Mouse (Mus musculus) intestine, postnatal 0 days (tissue): ENCODE results near the gene Gramd1b. TPM values are rescaled to one million over a fixed set of nuclear protein-coding genes. Genes with fewer than 3 reads are reported as not detected.

Experiments used
- ATAC-seq: fragments of 200-750 bp; cut with Nextera tagmentation; 2 replicates; pipeline ENCODE4 v1.8.0; 2017; ENCODE audit warnings: mild to moderate bottlenecking, moderate TSS enrichment, moderate library complexity
- H3K27ac ChIP-seq: fragments of 300-500 bp; sonication (generic); 2 replicates; pipeline ENCODE4 v1.5.1; 2014; ENCODE audit warnings: mild to moderate bottlenecking, low read depth, low read length, moderate library complexity
- H3K27me3 ChIP-seq: fragments of 300-500 bp; sonication (generic); replicated peaks from 2 replicates; pipeline ENCODE4 v1.6.1; 2014; ENCODE audit warnings: low read length, mixed read lengths; ENCODE audit not compliant: control insufficient read depth, insufficient read depth
- H3K36me3 ChIP-seq: fragments of 300-500 bp; sonication (generic); 2 replicates; pipeline ENCODE4 v1.6.1; 2014; ENCODE audit warnings: mild to moderate bottlenecking, moderate library complexity; ENCODE audit not compliant: control insufficient read depth, insufficient read depth
- H3K4me1 ChIP-seq: fragments of 300-500 bp; sonication (generic); replicated peaks from 2 replicates; pipeline ENCODE4 v1.6.1; 2014; ENCODE audit warnings: antibody characterized with exemption, low read length, mixed read lengths; ENCODE audit not compliant: control insufficient read depth, insufficient read depth
- H3K4me2 ChIP-seq: fragments of 300-500 bp; sonication (generic); replicated peaks from 2 replicates; pipeline ENCODE4 v1.6.1; 2014; ENCODE audit warnings: low read depth, mild to moderate bottlenecking, moderate library complexity
- H3K4me3 ChIP-seq: fragments of 300-500 bp; sonication (generic); 2 replicates; pipeline ENCODE4 v1.5.1; 2014; ENCODE audit warnings: low read depth, low read length
- H3K9ac ChIP-seq: fragments of 300-500 bp; sonication (generic); 2 replicates; pipeline ENCODE4 v1.6.1; 2014; ENCODE audit warnings: mild to moderate bottlenecking, low read depth, low read length
- H3K9me3 ChIP-seq: fragments of 300-500 bp; sonication (generic); 2 replicates; pipeline ENCODE4 v1.6.1; 2016; ENCODE audit warnings: mixed run types; ENCODE audit not compliant: control insufficient read depth
- CTCF ChIP-seq: sonication (generic); IDR thresholded peaks from 2 replicates; pipeline ENCODE4 v1.5.1; 2016; ENCODE audit warnings: low read depth, mild to moderate bottlenecking, control low read depth, antibody characterized with exemption, moderate library complexity
- WGBS: fragments of 180-500 bp; shearing (Covaris S2); extraction: QIAGEN DNeasy Blood & Tissue Kit; methylation state at CpG from one replicate; pipeline ENCODE4 v1.1.7; 2014; 5-methylcytosine and 5-hydroxymethylcytosine counted together
- polyA plus RNA-seq: library from polyadenylated mRNA; unstranded; fragments of >200 nt; fragmentation: Nextera tagmentation; extraction: Ambion mirVana; gene quantifications from 2 replicates; pipeline ENCODE4 v1.2.1, GENCODE M21; 2015

The Gramd1b gene
- polyA plus RNA-seq, 1 experiment from 2014 or later, result 15.2 TPM

DNA sequence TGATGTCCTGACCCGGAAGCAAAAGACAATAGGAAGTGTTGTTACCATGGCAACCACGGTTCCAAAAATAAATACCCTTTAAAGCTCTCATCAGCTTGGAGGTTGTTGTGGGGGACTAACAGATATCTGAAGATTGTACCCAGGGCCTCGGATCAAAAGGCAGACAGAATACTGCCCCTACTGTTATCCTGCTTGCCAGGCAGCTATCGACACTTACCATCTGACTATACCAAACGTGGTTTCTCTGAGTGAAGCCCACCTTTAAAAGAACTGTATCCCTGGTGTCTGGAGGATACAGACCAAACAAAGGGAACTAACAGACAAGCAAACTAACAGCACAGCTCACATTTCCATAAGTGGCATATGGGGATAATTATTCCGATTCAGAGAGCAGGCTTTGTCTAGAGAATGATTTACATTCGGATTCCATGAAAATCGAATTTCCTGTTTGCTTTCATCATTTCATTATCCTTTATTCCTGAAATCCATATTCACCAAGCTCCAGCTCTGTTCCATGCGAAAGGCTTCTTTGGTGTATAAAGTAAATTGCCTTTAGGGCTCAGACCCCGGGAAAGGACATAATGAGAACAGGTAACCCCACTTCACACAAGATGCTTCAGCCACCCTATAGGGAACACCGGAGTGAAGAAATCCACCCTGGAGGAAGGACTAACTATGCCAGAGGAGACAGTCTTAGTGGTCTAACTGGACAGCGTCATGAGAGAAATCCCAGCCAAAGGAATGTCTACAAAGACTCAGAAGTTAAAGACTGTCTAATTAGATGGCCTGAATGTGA is 92.3 kb downstream of the Gramd1b start:
- Histone ChIP-seq H3K27me3 (no peaks in the 10 kb centered on the region), H3K27ac (no peak overlapping the region), H3K4me2 (no peak overlapping the region), H3K4me3 (no peak overlapping the region), H3K4me1 (no peaks in the 10 kb centered on the region; the same call in 1 of the 2 replicates), H3K36me3 (no peaks in the 10 kb centered on the region), H3K9me3 (no peaks in the 10 kb centered on the region), H3K9ac (no peak overlapping the region)
- TF ChIP-seq CTCF, result no peak
- WGBS, result 78% methylated on average over 12 of the region's 12 CpGs
- no peak for ATAC-seq

GRCm38 (mm10) chr9:40437891-40438290 is 93.3 kb downstream of the Gramd1b start:
- WGBS, result 63% methylated on average over 7 of the region's 7 CpGs
- H3K9me3 ChIP-seq, result no peaks in the 10 kb centered on the region
- H3K36me3 ChIP-seq, result no peaks in the 10 kb centered on the region
- no peak overlapping the region for H3K4me2 ChIP-seq
- no peak for TF ChIP-seq CTCF
- H3K4me3 ChIP-seq, result no peak overlapping the region
- no peak overlapping the region for H3K9ac ChIP-seq
- peak; percentile 38; the same call in 1 of the 2 replicates for ATAC-seq
- H3K4me1 ChIP-seq, result no peaks in the 10 kb centered on the region; the same call in 1 of the 2 replicates
- no peaks in the 10 kb centered on the region for H3K27me3 ChIP-seq
- no peak overlapping the region for H3K27ac ChIP-seq

GRCm38 (mm10) chr9:40433286-40433685 is 97.9 kb downstream of the Gramd1b start:
- Histone ChIP-seq H3K27ac (no peak overlapping the region), H3K4me1 (no peaks in the 10 kb centered on the region; the same call in 1 of the 2 replicates), H3K4me3 (no peak overlapping the region), H3K27me3 (no peaks in the 10 kb centered on the region), H3K36me3 (no peaks in the 10 kb centered on the region), H3K9me3 (no peaks in the 10 kb centered on the region), H3K4me2 (no peak overlapping the region), H3K9ac (no peak overlapping the region)
- ATAC-seq, result no peak
- no peak for TF ChIP-seq CTCF
- 76% methylated on average over 5 of the region's 5 CpGs for WGBS

GRCm38 (mm10) chr9:40430969-40431368 is 100.2 kb downstream of the Gramd1b start:
- H3K4me1 ChIP-seq, result no peaks in the 10 kb centered on the region
- H3K27me3 ChIP-seq, result no peaks in the 10 kb centered on the region
- H3K27ac ChIP-seq, result no peak overlapping the region
- H3K9me3 ChIP-seq, result no peaks in the 10 kb centered on the region
- no peak overlapping the region for H3K4me2 ChIP-seq
- no peak for TF ChIP-seq CTCF
- ATAC-seq, result no peak
- H3K9ac ChIP-seq, result no peak overlapping the region
- 80% methylated on average over 8 of the region's 8 CpGs for WGBS
- H3K36me3 ChIP-seq, result no peaks in the 10 kb centered on the region
- H3K4me3 ChIP-seq, result no peak overlapping the region

GRCm38 (mm10) chr9:40427663-40428062 is 103.5 kb downstream of the Gramd1b start:
- H3K4me2 ChIP-seq, result no peak overlapping the region

GRCm38 (mm10) chr9:40426282-40426964 is 104.8 kb downstream of the Gramd1b start:
- no peak overlapping the region for H3K4me2 ChIP-seq
- 0 out of 2 replicates have a peak, but pooled peaks cover 3% of the 10 kb centered on the region for H3K36me3 ChIP-seq
- no peak for TF ChIP-seq CTCF
- ATAC-seq, result no peak
- no peak overlapping the region for H3K4me3 ChIP-seq
- WGBS, result 90% methylated on average over 9 of the region's 9 CpGs
- no peaks in the 10 kb centered on the region for H3K27me3 ChIP-seq
- H3K9ac ChIP-seq, result no peak overlapping the region
- H3K9me3 ChIP-seq, result no peaks in the 10 kb centered on the region
- no peaks in the 10 kb centered on the region for H3K4me1 ChIP-seq
- H3K27ac ChIP-seq, result no peak overlapping the region

More at GRCm38 (mm10) chr9:40427663-40428062, 103.5 kb downstream of the Gramd1b start:
- Histone ChIP-seq H3K9me3 (no peaks in the 10 kb centered on the region), H3K27ac (no peak overlapping the region), H3K4me1 (no peaks in the 10 kb centered on the region), H3K9ac (no peak overlapping the region), H3K27me3 (no peaks in the 10 kb centered on the region), H3K4me3 (no peak overlapping the region), H3K36me3 (0 out of 2 replicates have a peak, but pooled peaks cover 3% of the 10 kb centered on the region)
- WGBS, result 91% methylated on average over 2 of the region's 2 CpGs
- TF ChIP-seq CTCF, result no peak
- no peak for ATAC-seq
